Mouse (Mus musculus): Measurements from ENCODE around the gene Gckr.

DNA sequence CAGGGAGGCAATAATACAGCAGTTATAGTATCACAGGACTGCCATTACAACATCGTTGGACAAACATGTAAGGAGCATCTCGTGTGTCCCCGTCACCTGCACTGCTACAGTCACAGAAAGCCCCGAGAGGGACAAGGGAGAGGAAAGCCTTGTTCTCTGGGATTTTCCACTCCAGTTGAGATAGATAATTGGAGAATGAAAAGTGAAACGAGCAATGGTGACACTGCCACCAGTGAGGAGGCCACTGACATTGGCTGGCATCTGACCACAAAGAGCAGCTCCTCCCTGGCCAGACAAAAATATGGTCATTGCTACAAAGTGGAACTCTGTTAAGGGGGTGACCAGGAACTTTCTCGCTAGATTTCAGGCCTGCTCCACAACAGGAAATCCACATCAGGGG, 29.6 kb upstream of the Gckr start:
- TF ChIP-seq GATA1 (IDR thresholded peaks at IDR 0.05; ENCODE audit: borderline replicate concordance, low read length) (no peak), FLI1 (IDR thresholded peaks at IDR 0.05; ENCODE audit: low read length) (no peak)

Measured in megakaryocyte, embryonic 14.5 days (primary cell).